Mouse (Mus musculus) E14TG2a.4 (cell line): ENCODE data around the gene Zfp26.

Experiments
- CTCF ChIP-seq: conservative IDR thresholded peaks from 2 replicates; pipeline ENCODE4 v1.5.1; 2014; ENCODE audit warnings: low read length
- POU5F1 ChIP-seq: IDR thresholded peaks from 2 replicates; pipeline ENCODE4 v1.6.1; 2014; ENCODE audit warnings: low read length, borderline replicate concordance

DNA sequence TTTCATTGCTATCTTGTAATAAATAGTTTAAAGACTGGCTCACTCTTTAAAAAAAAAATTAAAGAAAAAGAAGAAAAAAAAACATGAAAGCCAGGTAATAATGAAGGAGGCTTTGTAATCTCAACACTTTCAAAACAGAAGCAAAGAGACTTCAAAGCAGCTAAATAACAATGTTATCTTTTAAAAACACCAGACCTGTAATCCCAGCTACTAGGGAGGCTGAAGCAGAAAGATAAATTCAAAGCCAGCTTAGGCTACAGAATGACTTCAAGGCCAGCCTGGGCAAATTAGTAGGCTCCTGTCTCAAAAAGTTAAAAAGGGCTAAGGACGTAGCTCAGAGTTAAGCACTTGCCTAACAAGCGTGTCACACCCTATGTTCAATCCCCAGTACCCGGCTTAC is 49.7 kb upstream of the Zfp26 start:
- TF ChIP-seq CTCF (no peak), POU5F1 (no peak)
